In the genomic region with DNA sequence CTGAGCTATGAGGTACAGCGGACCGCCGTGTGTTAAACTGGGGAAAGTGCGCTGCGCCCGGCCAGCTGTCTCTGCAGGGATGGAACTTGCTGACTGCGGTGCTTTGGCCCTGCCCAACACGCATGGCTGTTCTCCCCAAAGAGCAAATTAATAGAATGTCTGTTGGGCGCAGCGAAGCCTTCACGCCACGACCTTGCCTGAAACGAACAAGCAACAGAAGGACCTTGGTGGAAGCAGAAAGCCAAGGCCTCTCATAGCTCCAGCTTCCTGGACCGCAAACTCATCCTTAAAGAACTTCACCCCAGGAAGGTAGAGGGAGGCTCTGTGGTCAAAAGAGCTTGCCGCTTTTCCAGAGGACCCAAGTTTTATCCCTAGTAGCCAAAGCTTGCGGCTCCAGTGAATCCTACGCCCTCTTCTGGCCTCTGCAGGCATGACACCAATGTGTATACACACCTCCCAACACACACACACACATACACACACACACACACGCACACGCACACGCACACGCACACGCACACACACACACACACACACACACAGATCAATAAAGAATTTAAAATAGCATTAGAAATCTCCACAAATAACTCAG, we compare ENCODE assay signal across 19 mouse cellular contexts.
DNase-seq lines count a peak whose midpoint lies in the region; ATAC-seq and TF ChIP-seq lines count a peak whose summit lies in the region.
"Had no signal": no experiment of that assay in that cellular context is flagged by ENCODE, and none has a peak within 500 bp of the region (broad histone marks: within the 10 kb centered on the region; RNA-seq: fewer than 3 reads in every experiment).

No protein-coding gene starts in this region.

- no peak overlapping the region for H3K4me3 ChIP-seq in hindbrain, postnatal 0 days (ENCODE audit: low read length)
- no peak overlapping the region for H3K4me3 ChIP-seq in hindbrain, embryonic 14.5 days (replicated peaks; ENCODE audit: low read length)
- no peak overlapping the region for H3K4me3 ChIP-seq in intestine, embryonic 15.5 days (replicated peaks)
- H3K4me3 ChIP-seq: heart, embryonic 10.5 days; hindbrain, embryonic 15.5 days; limb, embryonic 13.5 days; midbrain, embryonic 12.5 days had no signal

- no peaks in the 10 kb centered on the region for H3K9me3 ChIP-seq in hindbrain, postnatal 0 days (ENCODE audit: low read length)
- H3K9me3 ChIP-seq in hindbrain, embryonic 14.5 days (ENCODE audit: control insufficient read depth, low read length): no peaks in the 10 kb centered on the region
- no peaks in the 10 kb centered on the region for H3K9me3 ChIP-seq in intestine, embryonic 15.5 days
- H3K9me3 ChIP-seq: G1E; heart, embryonic 10.5 days; hindbrain, embryonic 15.5 days; limb, embryonic 13.5 days; midbrain, embryonic 12.5 days had no signal

- no peaks in the 10 kb centered on the region for H3K27me3 ChIP-seq in hindbrain, postnatal 0 days (ENCODE audit: insufficient read depth, low read length)
- no peaks in the 10 kb centered on the region for H3K27me3 ChIP-seq in hindbrain, embryonic 14.5 days (ENCODE audit: control insufficient read depth, insufficient read depth, low read length)
- no peaks in the 10 kb centered on the region for H3K27me3 ChIP-seq in intestine, embryonic 15.5 days (replicated peaks)
- H3K27me3 ChIP-seq: hindbrain, embryonic 15.5 days; limb, embryonic 13.5 days; midbrain, embryonic 12.5 days had no signal

- WGBS in hindbrain, postnatal 0 days: 89% methylated on average over 22 of the region's 22 CpGs
- WGBS in hindbrain, embryonic 14.5 days: 85% methylated on average over 22 of the region's 22 CpGs
- WGBS in intestine, embryonic 15.5 days: 79% methylated on average over 22 of the region's 22 CpGs

- TF ChIP-seq CTCF in hindbrain, postnatal 0 days (IDR thresholded peaks at IDR 0.05; ENCODE audit: low read depth): peak; percentile 31

- H3K4me2 ChIP-seq in hindbrain, postnatal 0 days (ENCODE audit: low read depth, low read length): no peak overlapping the region
- H3K4me2 ChIP-seq in hindbrain, embryonic 14.5 days (replicated peaks): no peak overlapping the region
- H3K4me2 ChIP-seq in intestine, embryonic 15.5 days (replicated peaks): no peak overlapping the region; the same call in 1 of the 2 replicates
- H3K4me2 ChIP-seq: hindbrain, embryonic 15.5 days; limb, embryonic 13.5 days; midbrain, embryonic 12.5 days had no signal

- H3K9ac ChIP-seq in hindbrain, postnatal 0 days (replicated peaks; ENCODE audit: low read length): no peak overlapping the region
- no peak overlapping the region for H3K9ac ChIP-seq in hindbrain, embryonic 14.5 days
- H3K9ac ChIP-seq in intestine, embryonic 15.5 days: no peak overlapping the region
- H3K9ac ChIP-seq: hindbrain, embryonic 15.5 days; limb, embryonic 13.5 days; midbrain, embryonic 12.5 days had no signal

- H3K4me1 ChIP-seq in hindbrain, postnatal 0 days (ENCODE audit: insufficient read depth, low read length): no peaks in the 10 kb centered on the region
- no peaks in the 10 kb centered on the region for H3K4me1 ChIP-seq in hindbrain, embryonic 14.5 days (replicated peaks; ENCODE audit: control insufficient read depth, insufficient read depth, low read length)
- 0 out of 2 replicates have a peak, but pooled peaks cover 3% of the 10 kb centered on the region for H3K4me1 ChIP-seq in intestine, embryonic 15.5 days (replicated peaks)
- H3K4me1 ChIP-seq: hindbrain, embryonic 15.5 days; midbrain, embryonic 12.5 days had no signal

- no peak for DNase-seq in hindbrain, postnatal 0 days (ENCODE audit: low spot score)
- no peak for DNase-seq in hindbrain, embryonic 14.5 days (ENCODE audit: low spot score)
- DNase-seq in ovary, postnatal 36 days (ENCODE audit: low spot score): peak; percentile 29
- DNase-seq in ovary, postnatal 10 days (ENCODE audit: low spot score): no peak
- no peak for DNase-seq in B cell, adult 2 months
- DNase-seq in T-cell, adult 2 months (ENCODE audit: low spot score): no peak
- no peak for DNase-seq in lung, postnatal 36 days
- DNase-seq: heart, postnatal 10 days; kidney, adult 2 months; kidney, postnatal 14 days; lung, adult 18-20 months; lung, postnatal 4 days had no signal

- no peaks in the 10 kb centered on the region for H3K36me3 ChIP-seq in hindbrain, postnatal 0 days (ENCODE audit: insufficient read depth, low read length)
- no peaks in the 10 kb centered on the region for H3K36me3 ChIP-seq in hindbrain, embryonic 14.5 days (replicated peaks; ENCODE audit: control insufficient read depth, insufficient read depth)
- no peaks in the 10 kb centered on the region for H3K36me3 ChIP-seq in intestine, embryonic 15.5 days
- H3K36me3 ChIP-seq: G1E; heart, embryonic 10.5 days; hindbrain, embryonic 15.5 days; limb, embryonic 13.5 days; midbrain, embryonic 12.5 days had no signal

- no peak overlapping the region for H3K27ac ChIP-seq in hindbrain, postnatal 0 days
- no peak overlapping the region for H3K27ac ChIP-seq in hindbrain, embryonic 14.5 days
- H3K27ac ChIP-seq in intestine, embryonic 15.5 days: no peak overlapping the region
- H3K27ac ChIP-seq: heart, embryonic 10.5 days; hindbrain, embryonic 15.5 days; limb, embryonic 13.5 days; midbrain, embryonic 12.5 days had no signal

- no peak for ATAC-seq in hindbrain, postnatal 0 days
- no peak for ATAC-seq in hindbrain, embryonic 14.5 days (ENCODE audit: low FRiP score)
- ATAC-seq in intestine, embryonic 15.5 days: peak; percentile 70
- ATAC-seq: forebrain, embryonic 14.5 days had no signal
